Mouse (Mus musculus) heart, postnatal 0 days (tissue): ENCODE data around the gene Ccdc96.

Experiments
- CTCF ChIP-seq: IDR thresholded peaks from 2 replicates; pipeline ENCODE4 v1.5.1; 2016; ENCODE audit warnings: antibody characterized with exemption, control low read depth, low read depth
- EP300 ChIP-seq: IDR thresholded peaks from 2 replicates; pipeline ENCODE4 v1.6.1; 2016; ENCODE audit warnings: antibody characterized with exemption, low read depth

DNA sequence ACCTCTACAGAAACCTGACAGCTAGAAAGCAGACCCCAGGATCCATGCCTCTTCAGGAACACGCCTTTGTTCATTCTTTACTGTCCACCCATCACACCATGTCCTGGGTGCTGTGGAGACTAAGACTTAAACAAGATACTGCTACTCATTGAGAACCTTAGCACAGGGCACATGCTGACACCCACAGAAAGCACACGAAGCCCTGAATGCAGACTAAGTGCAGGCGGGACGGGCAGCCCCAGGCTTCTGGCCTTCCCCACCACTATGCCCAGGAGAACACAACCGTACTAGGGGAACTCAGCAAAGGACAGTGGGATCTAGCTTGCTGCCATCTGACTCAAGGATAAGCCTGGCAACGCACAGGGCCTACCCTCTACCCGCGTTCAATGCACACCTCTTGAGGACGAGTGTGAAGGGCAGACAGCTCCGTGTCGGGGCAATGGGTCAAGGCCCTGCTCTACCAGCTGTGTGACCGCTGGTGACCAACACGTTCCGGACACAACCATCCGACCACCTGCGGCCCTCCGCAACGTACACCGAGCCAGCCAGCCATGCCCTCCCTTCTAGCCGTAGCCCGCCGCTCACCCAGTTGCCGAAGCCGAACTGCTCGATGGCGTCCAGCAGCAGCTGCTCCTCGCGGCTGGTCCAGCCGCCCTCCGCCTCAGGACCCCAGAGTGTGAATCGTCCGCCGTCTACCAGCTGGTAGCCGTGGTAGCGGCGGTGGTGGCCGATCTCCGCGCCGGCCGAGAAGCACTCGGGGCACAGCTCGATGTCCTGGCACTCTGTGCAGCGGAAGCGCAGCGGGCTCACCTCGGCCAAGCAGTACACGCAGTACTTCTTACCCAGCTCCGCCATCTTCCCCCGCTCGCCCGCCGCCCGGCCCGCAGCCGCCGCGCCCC is 936 bp upstream of the Ccdc96 start:
- TF ChIP-seq CTCF (no peak), EP300 (no peak)
